Mouse (Mus musculus): ENCODE data around the gene Notch2.

The Notch2 gene

DNA sequence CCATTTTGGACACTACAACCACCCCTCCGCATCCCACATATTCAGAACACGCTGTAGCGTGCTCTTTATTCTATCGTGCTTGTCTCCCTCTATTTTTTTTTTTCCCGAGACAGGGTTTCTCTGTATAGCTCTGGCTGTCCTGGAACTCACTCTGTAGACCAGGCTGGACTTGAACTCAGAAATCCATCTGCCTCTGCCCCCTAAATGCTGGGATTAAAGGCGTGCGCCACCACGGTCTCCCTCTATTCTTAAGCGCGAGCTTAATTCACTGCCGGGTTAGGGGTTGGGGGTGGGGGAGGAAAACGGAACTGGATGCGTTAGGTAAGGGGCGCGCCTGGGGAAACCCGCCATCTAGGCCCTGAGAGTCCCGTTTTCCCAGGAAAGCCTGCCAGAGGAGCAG, 147.0 kb downstream of the Notch2 start, which contains the start of gene Adam30:
Adam30 (plus strand) TSS at position 301 of the 400 bp plus-strand sequence.
- no peak for DNase-seq

DNA sequence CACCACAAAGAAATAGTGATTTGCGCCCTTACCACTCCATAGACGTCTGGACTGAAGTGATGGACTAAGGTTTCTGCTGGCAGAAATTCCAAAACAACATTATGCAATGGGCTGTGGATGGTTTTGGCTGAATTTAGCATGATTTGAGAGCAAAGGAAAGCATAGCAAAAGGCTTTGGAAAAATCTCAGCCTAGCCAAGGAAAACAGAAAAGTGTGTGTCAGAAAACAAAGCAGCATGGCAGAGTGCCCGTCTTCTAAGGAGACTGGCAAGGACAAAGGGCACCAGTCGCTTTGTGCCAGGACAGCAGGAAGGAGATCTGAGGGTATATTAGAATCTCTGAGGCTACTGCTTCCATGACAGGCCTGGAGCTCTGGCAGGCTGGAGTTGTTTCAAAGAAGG, 165.0 kb downstream of the Notch2 start:
- DNase-seq, result peak; percentile 47

DNA sequence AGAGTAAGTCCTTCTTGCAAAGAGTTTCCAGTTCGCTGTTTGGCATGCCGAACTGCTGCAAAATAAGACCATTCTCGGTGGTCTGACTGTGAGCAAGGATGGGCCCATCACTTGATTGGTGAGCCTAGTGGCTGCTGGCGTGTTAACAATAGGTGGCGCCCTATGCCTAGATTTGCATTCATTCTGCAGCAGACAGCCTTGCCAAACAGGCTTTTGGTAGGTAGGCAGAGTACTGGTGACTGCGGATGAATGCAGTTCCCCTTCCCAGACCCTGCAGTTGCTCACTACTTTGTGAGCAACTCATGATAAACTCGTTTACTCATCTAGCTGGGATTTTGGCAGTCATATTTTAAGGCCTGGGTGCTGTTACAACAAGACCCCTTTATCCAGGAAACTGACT, 167.5 kb downstream of the Notch2 start:
- peak; percentile 77 for DNase-seq

DNA sequence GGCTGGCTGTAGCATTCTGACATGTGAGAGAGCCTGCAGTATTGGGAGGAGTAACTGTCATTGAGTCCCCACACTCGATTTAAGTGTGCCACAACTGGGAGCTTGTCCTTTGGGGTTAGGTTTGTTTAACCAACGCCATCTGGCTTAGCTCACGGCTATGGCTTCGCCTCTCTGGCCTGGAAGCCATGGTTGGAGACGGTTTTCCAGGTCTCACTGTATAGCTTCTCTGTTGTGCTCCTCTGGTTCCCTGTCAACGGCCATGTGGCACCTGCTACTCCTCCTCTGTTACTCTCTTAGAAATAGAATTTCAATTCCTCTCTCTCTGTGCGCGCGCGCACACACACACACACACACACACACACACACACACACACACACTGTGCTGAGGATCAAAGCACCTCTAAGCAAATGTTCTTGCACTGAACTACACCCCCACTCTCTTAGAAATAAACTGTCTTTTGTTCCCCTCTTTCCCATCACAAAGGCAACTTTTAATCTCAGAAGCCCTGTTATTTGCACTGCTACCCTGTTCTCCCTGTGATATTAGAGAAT, 171.9 kb downstream of the Notch2 start:
- no peak for DNase-seq

DNA sequence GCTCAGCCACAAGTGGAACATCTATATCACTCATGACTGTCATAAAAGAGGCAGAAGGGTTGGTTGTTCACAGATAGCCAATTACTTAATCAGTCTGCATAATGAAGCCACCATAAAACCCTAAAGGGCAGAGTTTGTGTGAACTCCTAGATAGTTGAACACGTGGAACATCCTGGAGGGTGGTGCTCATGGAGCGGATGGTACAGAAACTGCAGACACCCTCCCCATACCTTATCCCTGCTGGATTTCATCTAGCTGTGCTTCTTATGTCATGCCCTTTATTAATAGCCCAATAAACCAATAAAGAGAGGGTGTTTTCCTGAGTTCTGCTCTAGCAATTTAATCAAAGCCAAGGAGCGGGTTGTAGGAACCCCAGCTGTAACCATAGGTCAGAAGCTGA, 174.4 kb downstream of the Notch2 start:
- no peak for DNase-seq

DNA sequence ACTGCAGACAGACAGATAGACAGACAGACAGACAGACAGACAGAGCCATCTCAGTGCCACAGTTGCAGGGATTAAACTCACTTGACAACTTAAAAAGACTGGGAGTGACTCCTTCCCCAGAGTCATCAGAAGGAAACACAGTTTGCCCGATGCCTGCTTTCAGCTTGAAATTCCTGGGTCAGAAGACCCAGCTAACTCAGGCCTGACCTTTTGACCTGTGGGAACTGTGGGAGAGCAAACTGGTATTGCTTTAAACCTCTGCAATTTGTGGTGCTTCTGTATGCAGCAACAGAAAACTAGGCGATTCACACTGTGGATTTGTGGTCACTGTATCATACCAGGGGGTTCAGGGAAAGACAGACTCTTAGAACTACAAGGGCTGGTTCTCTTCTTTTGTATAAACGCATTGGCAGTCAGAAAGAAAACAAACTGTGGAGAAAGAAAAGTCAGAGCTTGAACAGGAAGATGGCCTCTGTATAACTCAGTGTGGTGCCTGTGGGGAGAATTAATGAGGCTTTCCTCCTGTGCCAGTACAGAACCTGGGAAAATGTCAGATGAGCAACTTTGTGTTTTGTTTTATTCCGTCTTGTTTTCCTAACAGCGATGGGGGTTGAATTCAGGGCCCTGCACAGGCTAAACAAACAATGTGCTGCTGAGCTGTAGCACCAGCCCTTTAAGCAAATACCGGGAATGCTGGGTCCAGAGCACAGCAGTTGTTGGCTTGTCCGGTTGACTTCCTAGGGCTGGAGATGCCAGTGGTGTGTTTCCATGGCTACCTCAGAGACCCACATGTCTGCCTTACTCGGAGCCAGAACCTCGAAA, 184.6 kb downstream of the Notch2 start:
- DNase-seq, result peak; percentile 24

DNA sequence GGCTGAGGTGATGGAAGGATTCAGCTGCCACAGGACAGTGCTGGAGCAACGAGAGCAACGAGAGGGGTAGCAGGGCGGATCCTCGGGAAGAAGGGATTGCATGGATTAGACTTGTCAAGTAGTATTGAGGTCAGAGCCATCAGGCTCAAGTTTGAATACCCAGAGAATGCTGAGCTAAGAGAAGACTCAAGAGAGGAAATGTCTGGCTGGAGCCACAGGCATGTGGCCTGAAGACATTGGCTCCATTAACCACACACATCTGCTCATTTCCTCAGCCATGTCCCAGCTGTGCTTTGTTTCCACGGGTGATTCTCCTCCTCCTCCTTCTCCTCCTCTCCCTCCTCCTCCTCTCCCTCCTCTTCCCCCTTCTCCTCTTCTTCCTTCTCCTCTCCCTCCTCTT, 186.4 kb downstream of the Notch2 start:
- DNase-seq, result peak; percentile 44
